Mouse (Mus musculus) CD4-positive, CD25-positive, alpha-beta regulatory T cell (primary cell): ENCODE results near the gene Poc1b. TPM values are rescaled to one million over a fixed set of nuclear protein-coding genes. Genes with fewer than 3 reads are reported as not detected.

Experiments
- polyA plus RNA-seq: library from polyadenylated mRNA; unstranded; fragments of 100-300 nt; shearing (Covaris generic); gene quantifications from one replicate; pipeline ENCODE4 v1.2.1, GENCODE M21; 2017

Poc1b gene
- 26.9 TPM for polyA plus RNA-seq

GRCm38 (mm10) chr10:99106703-99107631 lies at the start of gene Poc1b:
TSS of gene Poc1b (plus strand) at chr10:99107036.

GRCm38 (mm10) chr10:99107964-99108363 lies 1.1 kb downstream of the Poc1b start, which contains the start of gene Galnt4:
TSS of gene Galnt4 (plus strand) at chr10:99108159.

GRCm38 (mm10) chr10:99126225-99126624 lies 19.4 kb downstream of the Poc1b start, which contains the start of gene Phxr2:
TSS of gene Phxr2 (minus strand) at chr10:99126325.

Other genes starting within 250 kb of the Poc1b start
- 160 TPM for gene Atp2b1, start 192.6 kb upstream of the Poc1b start, polyA plus RNA-seq
- gene Galnt4, start 1.1 kb downstream of the Poc1b start, polyA plus RNA-seq, result 8.6 TPM
- 1.3 TPM for gene Phxr2, start 19.3 kb downstream of the Poc1b start, polyA plus RNA-seq
- 39.6 TPM for gene Dusp6, start 156.2 kb downstream of the Poc1b start, polyA plus RNA-seq